Mouse (Mus musculus): ENCODE measurements around the gene Nmnat2.

Gene Nmnat2

DNA sequence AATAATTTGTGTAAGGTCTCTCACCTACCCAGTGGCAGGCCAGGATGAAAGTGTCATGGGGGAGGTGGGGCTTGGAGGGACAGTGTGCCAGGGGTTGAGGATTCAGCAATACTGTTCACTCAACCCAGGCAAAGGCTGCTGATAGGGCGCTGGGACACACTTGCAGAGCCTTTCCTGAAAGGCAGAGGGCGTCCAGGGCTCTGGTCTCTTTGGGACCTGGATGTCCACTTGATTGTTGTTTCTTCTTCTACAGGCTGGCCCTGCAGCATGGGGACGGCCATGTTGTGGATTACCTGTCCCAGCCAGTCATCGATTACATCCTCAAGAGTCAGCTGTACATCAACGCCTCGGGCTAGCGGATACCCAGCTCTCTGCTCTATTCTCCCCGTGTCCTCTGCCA is 160.5 kb downstream of the Nmnat2 start:
- peak in 1 of 2 experiments; percentile 43 for DNase-seq (ENCODE audit: inconsistent age in 2 of 2, low spot score in 1 of 2)

DNA sequence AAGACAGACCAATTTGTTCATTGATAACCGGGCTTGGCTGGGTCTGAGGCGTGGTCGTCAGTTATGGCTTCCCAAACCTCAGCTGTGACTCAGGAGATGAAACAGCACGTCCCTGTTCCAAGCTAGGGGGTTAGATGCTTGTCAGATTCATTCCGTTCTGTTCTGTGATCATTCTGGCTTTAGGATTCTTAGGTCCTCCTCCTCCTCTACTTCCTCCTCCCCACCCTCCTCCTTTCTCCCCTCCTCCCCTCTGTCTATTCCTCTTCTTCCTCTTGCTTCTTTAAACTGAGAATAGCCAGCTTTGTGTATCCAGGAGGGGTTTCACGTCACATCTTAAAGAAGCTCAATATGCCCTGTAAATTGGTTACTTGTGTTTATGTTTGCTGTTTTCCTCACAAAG is 165.8 kb downstream of the Nmnat2 start:
- DNase-seq (ENCODE audit: inconsistent age in 2 of 2, low spot score in 1 of 2), result no peak

DNA sequence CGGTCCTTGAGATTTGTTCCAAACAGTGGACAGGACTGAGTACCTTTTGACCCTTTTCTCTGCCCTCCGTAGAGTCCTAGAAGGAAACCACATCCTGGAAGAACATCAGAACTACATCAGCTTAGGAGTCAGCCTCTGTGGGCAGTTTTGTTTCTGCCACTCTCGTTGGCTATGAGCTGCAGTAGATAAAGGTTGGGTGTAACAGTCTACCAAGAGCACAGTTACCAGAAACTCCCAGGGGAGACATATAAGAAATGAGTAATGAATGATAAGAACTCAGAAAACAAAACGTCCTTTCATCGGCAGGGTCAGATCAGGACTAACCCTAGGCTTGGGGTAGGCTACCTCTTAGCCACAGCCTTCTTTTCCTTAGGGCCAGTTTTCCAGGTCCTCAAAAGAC is 166.5 kb downstream of the Nmnat2 start:
- no peak for DNase-seq (ENCODE audit: inconsistent age in 2 of 2, low spot score in 1 of 2)

DNA sequence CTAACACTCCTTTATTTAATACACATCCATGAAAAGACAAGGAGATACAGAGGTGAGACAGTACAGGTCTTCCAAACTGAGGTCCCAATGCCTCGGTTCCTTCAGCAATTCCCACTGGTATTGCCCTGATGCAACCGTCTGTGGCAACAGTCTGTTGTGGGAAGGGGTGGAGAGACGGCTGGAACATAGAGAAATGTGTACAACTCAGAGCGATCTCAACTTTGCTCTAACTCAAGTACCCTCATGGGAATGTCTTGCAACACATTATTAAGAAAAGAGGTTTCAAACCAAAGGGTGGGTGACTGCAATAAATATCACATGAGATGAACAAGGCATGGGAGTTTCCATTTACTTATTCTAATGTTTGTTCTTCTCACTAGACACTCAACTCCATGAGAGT is 168.0 kb downstream of the Nmnat2 start:
- peak in 1 of 2 experiments; percentile 54 for DNase-seq (ENCODE audit: inconsistent age in 2 of 2, low spot score in 1 of 2)

DNA sequence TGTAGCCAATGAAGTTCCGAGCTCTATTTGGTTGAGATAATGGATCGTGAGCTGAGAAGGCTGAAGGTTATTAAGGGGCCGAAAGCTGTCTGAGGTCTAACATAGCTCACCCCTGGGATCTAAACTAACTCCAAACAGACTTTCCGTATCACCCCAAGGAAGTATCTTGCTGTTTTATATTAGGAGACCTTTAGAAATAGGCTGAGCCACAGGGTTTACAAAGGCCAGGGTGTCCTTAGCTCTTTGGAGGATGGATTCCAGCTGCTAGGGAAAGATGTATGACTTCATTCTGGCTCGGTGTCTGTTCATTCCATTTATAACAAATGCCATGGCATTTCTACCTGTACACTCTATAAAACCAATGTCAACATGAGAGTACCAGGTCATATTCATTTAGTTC is 169.7 kb downstream of the Nmnat2 start:
- DNase-seq (ENCODE audit: inconsistent age in 2 of 2, low spot score in 1 of 2), result no peak

DNA sequence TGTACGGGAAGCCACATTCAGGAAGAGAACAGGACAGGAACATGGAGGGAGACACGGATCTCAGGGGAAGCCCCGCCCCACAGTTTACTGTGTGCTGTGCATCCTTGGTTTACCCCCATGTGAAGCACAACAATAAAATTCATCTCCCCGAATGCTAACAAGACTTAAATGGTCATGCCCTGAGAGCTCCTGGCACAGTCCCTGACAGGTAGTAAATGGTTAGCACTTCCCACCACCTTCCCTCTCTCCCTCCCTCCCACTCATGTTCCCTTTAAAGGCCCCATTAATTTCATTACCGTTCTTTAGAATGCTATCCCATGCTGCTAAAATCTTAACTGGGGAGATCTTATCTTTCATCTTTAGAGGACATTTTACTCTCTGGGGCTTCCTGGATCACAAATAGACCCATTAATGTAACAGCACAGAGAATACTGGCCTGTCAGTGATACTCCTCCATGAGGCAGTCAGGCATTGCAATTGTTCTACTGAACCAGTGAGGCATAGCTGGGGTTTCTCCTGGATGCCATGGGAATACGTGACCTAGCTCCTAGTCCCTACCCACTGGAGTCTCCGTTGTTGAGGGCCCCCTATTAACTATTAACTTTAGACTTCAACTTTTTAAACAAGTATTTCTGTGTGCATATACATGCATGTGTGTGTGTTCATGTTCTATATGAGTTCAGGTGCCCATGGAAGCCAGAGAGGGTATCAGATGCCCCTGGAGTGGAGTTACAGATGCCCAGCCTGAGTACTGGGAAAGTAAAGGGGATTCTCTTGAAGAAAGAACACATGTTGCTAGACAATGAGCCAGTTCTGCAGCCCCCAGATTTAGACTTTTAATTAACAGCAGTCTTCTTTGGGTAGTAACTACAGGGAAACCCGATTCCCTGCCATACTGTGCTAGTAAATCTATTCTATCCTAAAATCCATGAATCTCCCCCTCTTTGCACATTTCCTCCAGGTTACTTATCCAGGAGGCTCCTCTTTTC is 170.8 kb downstream of the Nmnat2 start:
- no peak for DNase-seq (ENCODE audit: inconsistent age in 2 of 2, low spot score in 1 of 2)

DNA sequence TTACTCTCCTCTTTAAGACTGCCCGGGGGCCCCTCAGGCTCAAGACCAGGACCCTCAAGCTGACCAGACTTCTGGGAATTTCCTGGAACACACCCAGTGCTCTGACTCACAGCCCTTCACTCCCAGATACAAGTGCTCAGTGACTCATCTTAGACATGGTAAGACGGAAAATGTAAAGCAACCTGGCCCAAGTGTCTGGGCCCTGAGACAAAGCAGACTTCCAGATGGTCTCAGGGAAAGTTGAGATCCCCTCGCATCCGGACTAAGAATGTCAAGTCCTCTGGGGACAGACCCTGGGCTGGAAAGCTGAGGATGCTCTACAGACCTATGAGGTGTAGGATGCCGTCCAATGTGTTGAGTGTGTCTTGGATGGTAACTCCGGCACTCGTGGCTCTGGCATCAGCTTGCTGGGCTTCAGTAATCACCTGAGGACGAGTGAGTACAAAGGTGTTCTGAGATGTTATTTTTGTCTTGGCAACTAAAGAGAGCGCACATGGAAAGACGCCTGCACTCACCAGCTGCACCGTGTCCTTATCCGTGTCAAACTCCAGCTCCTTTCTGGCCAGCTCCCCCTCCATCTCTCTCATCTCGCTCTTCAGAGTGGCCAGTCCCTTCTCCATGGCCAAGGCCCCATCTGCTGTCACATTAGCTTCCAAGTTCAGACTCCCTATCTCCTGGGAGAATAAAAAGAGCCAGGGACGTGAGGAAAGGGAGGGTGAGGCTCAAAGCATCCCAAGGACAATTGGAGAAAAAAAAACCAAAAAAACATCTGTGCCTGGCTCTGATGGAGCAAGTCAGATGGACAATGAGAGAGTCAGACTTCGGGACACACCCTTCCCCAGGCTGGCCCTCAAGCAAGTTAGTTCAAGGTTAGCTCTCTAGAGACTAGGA is 171.9 kb downstream of the Nmnat2 start:
- DNase-seq (ENCODE audit: inconsistent age in 2 of 2, low spot score in 1 of 2), result peak in 1 of 2 experiments; percentile 55

DNA sequence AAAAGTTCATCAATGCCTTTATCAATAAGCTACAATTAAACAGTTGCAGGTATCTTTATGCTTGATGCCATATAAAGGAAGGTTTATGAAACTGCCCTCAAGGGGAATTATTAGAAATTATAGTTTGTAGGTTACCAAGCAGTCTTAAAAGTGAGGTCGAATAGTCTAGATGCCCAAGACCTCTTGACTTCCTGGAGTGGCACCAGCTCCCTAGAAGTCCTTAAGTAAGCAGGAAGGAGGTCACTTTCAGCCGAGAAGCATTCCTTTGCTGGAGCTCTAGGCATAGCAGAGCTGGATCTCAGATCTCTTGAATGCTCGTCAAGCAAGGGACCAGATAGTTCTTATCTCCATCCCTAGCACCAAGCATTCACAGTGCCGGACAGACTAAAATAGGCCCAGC is 172.8 kb downstream of the Nmnat2 start:
- DNase-seq (ENCODE audit: inconsistent age in 2 of 2, low spot score in 1 of 2), result no peak

DNA sequence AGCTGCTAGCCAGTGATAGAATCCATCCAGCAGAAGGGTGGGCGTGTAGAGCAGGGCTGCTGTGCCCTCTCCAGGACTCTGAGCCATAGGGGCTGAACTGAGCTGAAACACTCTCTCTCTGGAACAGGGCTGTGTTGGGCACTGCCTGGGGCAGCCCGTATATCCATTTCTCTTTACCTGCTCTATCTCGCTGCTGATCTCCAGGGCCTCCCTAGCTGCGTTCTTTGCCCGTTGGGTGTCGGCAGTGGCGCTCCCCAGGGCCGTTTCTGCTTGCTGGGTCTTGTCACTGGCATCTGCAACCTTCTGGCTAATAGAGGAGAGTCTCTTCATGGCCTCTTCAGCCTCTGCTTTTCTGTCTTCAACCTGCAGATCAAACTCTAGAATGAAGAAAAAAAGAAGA is 174.0 kb downstream of the Nmnat2 start:
- DNase-seq (ENCODE audit: inconsistent age in 2 of 2, low spot score in 1 of 2), result no peak

DNA sequence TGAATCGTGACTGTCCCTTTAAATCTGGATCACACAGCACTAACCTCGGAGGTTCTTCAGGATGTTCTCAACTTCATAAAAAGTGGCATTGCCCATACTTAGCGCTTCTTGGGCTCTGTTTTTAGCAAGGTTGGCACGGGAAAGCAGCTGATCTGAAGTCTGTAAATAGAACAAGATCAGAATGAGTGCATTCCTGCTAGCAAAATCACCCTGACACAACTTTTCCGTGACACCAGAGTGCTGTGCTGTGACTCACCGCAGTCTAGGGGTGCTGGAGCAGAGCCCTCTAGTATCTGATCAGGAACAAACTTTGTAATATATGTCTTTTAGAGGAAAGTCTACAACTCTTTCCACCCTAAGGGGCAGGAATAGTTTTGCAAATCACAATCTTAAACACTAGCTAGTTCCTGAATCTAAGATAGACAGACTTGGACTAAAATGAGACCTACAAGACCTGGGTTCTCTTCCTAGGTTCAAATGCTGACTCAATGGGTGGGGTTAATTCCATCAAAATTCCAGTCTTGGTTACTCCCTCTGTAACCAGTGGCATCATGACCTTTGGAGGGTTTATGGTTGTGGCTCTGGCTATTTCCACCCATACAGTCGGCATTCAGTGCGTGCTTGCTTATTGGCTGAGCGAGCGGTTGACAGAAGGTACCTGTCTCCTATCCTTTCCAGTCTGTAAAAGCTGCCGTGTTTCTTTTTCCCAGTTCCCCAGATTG is 175.4 kb downstream of the Nmnat2 start:
- DNase-seq (ENCODE audit: inconsistent age in 2 of 2, low spot score in 1 of 2), result peak; percentile 84 to 92

DNA sequence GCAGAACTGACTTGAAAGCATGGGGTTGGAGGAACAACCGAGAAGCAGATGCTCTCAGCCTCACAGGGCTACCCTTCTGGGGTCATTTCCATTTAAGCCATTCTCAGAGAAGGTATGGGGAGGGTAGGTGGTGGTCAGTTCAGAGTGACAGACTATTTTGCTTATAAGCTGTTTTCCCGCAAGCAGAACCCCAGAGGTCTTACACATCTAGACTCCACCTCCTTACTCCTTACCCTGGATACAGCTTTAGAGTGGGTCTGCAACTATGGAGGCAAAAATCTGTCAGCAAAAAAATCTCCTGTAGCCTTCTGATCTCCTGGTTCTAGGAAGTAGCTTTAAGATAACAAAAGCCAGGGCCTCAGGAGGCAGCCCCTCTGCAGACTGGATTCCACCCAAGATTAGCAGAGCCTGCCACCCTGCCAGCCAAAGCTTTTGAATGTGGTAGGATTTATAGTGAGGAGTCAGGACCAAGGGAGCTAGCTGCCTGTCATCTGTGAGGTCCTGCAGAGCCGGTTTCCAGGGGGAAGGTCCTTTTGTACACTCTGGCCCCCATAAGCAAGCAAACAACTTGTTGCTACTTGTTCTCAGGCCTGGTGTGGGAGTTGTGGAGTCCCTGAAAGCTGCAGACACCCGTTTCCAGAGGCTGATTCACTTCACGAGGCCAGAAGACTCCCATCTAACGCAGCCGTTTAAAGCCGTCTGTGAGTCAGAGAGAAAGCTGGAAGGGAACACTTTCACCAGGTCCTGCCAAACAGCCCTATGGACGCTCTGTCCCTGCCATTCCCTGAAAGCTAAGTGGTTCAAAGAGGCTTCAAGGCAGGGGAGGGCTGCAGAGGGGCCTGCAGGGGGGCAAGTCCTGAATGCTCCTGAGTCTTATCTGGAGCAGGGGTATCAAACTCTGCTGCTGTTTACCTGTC is 179.3 kb downstream of the Nmnat2 start:
- peak; percentile 46 to 68 for DNase-seq (ENCODE audit: inconsistent age in 2 of 2, low spot score in 1 of 2)

DNA sequence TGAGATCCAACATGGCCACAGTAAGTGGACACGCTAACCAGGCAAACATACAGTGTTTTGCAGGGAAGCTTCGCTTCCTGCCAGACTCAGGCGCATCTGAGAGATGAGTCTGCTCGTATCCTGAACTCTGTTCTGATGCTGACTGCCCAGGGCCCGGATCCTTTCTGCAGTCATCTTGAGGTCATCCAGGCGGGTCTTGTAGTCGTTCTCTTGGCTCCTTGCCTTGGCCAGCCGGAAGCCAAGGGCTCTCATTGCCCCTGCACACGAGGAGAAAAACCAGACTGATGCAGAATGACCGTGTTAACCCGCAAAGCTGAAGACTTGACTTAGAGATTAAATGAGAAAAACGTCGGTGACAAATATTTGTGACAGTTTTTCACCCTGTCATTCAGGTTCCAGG is 181.9 kb downstream of the Nmnat2 start:
- DNase-seq (ENCODE audit: inconsistent age in 2 of 2, low spot score in 1 of 2), result no peak

DNA sequence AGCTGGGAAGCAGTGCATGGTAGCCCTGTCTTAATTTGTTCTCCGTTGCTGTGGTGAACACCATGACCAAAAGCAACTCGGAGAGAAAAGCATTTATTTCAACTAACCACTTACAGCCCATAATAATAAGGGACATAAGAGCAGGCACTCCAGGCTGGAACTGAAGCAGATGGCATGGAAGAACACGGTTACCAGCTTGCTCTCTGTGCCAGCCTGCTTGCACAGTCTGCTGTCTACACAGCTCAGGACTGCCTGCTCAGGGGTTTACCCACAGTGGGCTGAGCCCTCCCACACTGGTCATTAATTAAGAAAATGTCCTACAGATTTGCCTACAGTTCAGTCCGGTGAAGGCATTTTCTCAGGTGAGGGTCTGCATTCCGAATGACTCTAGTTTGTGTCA is 183.7 kb downstream of the Nmnat2 start:
- no peak for DNase-seq (ENCODE audit: inconsistent age in 2 of 2, low spot score in 1 of 2)

DNA sequence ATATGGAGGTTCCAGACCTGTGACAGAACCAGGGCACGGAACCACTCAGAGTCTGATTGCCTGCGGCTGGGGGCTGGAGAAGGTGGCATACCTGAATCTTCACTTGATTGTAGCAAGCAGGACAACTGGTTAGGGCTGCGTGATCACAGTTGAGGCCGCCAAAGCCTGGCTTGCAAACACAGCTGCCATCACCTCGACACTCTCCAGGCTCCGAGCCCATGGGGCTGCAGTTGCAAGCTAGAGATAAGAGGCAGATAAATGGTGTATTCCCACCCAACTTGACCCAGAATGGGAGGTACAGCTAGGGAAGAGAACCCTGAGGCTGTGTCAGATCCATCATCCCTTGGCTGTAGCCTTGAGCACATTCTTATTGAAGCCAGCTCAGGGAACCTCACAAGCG is 184.8 kb downstream of the Nmnat2 start:
- DNase-seq (ENCODE audit: inconsistent age in 2 of 2, low spot score in 1 of 2), result no peak

DNA sequence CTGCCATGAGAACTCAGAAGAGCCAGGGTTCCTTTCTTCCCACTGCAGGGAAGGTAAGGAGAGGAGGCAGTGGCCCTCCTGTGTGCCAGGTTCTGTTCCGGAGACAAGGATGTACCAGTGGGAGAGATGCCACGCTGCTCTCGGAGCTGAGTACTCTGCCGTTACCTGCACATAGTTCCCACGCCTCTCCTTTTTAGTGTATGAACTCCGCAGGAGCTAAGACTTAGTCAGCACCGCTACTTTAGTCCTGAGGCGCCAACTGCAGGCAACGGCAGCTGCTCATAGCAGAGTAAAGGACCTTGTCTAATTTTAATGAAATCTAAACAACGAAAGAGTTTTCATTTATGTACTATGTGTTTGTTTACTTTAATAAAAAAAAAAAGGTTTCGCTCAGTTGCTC is 185.5 kb downstream of the Nmnat2 start:
- DNase-seq (ENCODE audit: inconsistent age in 2 of 2, low spot score in 1 of 2), result no peak

DNA sequence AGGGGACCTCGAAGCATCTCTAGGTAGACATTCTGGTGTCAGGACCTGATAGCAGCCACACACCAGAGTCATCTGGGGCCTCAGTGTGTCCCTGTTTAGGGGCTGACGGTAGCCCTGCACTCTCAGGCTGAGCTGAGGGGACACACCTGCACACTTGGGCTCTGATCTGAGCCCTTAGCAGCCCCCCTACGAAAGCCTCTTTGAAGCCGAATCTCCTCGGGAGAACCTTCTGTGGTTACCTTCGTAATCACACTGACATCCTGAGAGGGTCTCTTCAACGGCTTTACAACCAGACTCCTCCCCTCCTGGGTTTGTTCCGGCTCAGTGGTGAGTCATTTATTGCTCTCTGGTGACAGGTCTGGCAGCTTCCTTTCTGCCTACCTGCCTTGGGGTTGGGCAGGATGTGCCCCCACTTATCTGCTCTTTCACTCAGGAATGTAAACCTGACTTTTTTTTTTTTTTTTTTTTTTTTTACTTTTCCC is 186.0 kb downstream of the Nmnat2 start:
- no peak for DNase-seq (ENCODE audit: inconsistent age in 2 of 2, low spot score in 1 of 2)

DNA sequence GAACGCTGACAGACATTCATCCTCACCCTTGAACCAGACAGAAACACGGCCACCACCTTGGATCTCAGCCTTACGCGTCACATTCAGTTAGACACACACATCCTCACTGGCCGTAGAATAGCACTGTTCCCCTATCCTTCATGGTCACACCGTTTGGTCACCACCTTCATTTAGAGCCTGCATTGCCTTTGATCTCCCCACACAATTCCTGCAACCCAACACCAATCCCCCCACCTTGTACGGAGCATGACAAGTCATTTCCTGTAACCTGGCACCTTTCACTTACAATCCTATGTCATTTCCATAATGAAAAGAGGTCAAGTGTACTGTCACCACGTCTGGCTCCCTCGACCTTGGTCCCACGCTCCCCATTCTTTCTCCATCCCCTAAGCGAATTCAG is 189.2 kb downstream of the Nmnat2 start:
- DNase-seq (ENCODE audit: inconsistent age in 2 of 2, low spot score in 1 of 2), result no peak

DNA sequence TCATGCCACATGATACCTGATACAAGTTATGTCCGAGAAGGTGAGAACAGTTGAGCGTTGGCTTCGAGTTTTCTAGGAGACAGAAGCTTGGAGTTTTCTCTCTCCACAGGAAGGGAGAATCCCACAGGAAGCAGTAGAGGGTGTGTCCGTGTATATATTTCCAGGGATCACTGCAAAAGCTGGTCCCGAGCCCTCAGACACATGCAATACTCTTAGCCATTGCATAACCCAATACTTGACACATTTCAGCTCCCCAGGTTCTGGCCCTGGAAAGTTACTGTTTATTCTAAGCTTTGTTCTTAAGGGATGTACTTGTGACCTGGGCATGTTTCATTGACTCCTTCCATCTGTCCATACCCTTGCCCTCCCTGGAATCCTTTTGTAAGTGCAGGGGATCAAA is 191.0 kb downstream of the Nmnat2 start:
- no peak for DNase-seq (ENCODE audit: inconsistent age in 2 of 2, low spot score in 1 of 2)

DNA sequence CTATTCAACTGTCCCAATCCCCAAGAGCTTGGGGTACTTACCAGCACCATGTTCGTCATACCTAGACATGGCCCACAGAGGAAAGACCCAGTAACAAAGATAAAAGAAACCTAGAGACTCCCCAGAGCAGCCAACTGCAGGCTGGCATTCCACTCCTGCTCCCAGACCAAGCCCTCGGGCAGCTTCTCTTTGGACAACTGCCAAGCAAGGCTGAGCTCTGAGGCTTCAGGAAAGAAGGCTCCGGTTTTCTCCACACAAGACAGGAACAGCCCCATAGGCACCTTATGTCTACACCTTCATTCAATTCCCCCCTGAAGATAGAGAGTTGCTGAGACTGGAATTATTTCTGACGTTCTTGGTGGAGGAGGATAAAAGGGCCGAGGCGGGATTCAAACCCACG is 197.8 kb downstream of the Nmnat2 start:
- DNase-seq (ENCODE audit: inconsistent age in 2 of 2, low spot score in 1 of 2), result no peak

DNA sequence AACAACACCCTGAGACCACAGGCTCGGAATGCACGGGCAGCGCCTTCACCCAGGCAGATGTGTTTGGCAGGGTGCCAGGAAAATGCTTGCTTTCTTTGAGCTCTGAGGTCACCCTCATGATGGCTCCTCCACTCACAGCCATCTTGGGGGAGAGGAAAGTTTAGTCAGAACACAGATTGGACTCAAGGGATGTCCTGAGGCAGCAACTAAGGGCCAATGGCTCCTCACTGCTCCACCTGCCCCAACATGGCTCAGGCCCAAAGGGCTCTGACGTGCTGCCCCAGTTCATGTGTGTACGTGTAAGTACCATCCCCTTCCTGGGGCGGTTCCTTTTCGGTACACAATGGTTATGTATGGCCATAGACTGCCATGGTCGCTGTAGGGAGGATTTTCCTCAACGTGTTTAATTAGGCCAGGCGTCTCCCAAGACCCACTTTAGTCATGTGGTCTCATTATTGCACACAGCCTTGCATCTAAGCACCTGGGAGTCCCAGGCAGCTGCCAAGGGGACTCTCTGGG is 198.9 kb downstream of the Nmnat2 start:
- DNase-seq (ENCODE audit: inconsistent age in 2 of 2, low spot score in 1 of 2), result peak in 1 of 2 experiments; percentile 56

All from adrenal gland, adult (tissue).